Mouse (Mus musculus): ENCODE results near the gene Slc6a16. TPM values are rescaled to one million over a fixed set of nuclear protein-coding genes. Genes with fewer than 3 reads are reported as not detected.
A peak's percentile ranks its signal among the peaks of the same experiment; 100 is the strongest.
"Not testable (repeated sequence)": the region's sequence is repeated elsewhere in the genome, so short reads cannot be mapped to it uniquely, and the experiment has no call there.

The Slc6a16 gene
- total RNA-seq, 2 experiments from 2014 or later, result 1.7 to 2.8 TPM

DNA sequence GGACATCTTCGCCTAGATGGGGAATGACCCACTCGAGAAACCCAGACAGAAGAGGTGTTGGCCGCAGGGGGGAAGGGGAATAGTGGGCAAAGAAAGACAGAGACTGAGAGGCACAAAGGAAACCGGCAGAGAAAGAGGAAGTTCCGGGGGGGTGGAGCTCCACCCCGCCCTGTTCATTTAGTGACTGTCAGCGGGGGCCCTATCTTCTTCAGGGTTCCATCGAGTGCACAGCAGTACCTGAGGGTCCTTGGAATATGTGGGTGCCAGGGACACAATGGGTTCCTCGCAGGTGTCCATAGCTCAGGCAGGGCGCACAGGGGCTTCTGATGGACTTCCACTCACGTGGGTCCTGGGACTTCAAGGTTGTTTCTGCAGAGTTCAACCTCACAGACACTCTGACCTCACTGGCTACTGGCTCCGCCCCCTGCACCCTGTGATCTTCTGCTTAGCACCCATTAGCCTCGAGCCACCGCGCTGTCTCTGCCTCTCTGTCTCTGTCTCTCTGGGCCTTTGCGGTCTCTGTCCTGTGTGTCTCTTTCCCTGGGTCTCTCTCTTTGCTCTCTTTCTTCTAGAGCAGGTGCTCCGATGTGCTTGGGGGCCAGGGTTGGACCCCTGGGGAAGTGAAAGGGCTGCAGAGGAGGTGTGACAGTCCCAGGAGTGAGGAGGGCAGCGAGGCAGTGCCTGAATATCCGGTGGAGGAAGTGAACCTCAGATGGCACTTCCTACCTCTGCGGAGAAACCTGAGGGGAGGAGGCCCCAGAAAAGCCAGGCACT is 2.0 kb upstream of the Slc6a16 start, which contains the start of gene Cd37:
Gene Cd37, minus strand, starts transcription at position 393 of the 774 bp plus-strand sequence.
- H3K4me3 ChIP-seq, result no peak within 1 kb of the TSS; the same call in 1 of the 2 replicates
- DNase-seq (ENCODE audit: low spot score in 2 of 2), result no peak
- TF ChIP-seq CTCF (conservative IDR thresholded peaks at IDR 0.05), result no peak
- no peak within 1 kb of the TSS for H3K27ac ChIP-seq

DNA sequence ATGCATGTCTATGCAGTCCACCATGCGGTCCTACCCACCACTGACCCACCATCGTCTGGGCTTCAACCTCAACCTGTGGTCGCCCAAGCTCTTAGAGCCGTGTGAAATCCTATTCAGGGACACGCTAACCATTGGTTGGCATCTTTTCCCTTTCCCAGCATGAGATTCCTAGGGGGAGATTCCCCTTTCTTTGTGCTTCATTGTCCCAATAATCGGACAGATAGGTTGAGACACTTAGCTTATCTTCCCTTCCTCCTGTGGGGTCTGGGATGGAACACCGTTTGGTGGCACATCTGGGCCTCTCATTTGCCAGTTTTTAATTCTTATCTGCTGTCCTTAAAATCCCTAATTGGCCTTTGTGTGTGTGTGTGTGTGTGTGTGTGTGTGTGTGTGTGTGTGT is 776 bp upstream of the Slc6a16 start:
- TF ChIP-seq CTCF (conservative IDR thresholded peaks at IDR 0.05), result no peak
- Histone ChIP-seq H3K4me3 (no peak overlapping the region), H3K27ac (no peak overlapping the region)
- no peak for DNase-seq (ENCODE audit: low spot score in 2 of 2)

DNA sequence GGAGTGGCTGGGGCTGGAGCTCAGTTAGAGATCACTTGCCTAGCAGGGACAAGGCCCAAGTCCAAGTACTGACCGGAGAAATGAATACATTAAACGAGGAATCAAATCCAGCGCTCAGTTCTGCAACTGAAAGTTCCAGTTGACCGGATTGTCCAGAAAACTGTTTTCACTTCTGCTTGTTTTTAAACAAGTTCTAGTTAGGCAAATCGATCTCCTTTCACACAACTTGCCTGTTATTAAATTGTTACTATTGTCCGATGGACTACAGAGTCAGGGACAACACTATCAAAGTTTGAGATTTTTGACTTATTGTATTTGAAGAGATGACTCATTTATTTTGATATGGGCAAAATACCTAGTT is 484 bp downstream of the Slc6a16 start:
- H3K27ac ChIP-seq, result no peak overlapping the region
- DNase-seq (ENCODE audit: low spot score in 2 of 2), result no peak
- peak overlapping the region; percentile 49; the same call in 1 of the 2 replicates for H3K4me3 ChIP-seq
- TF ChIP-seq CTCF (conservative IDR thresholded peaks at IDR 0.05), result no peak

DNA sequence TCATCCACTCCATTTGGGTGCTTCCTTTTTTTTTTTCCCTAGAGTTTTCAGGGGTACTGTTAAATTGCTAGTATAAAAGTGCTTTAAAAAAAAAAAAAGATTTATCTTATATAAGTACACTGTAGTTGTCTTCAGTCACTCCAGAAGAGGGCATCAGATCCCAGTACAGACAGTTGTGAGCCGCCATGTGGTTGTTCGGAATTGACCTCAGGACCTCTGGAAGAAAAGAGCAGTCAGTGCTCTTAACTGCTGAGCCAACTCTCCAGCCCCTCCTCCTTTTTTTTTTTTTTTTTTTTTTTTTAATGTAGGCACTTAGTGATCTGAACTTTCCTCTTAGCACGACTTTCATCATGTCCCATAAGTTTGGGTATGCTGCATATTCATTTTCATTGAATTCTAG is 6.8 kb downstream of the Slc6a16 start:
- Histone ChIP-seq H3K4me3 (no peak overlapping the region), H3K27ac (no peak overlapping the region)
- TF ChIP-seq CTCF (conservative IDR thresholded peaks at IDR 0.05), result peak; percentile 32
- no peak for DNase-seq (ENCODE audit: low spot score in 2 of 2)

DNA sequence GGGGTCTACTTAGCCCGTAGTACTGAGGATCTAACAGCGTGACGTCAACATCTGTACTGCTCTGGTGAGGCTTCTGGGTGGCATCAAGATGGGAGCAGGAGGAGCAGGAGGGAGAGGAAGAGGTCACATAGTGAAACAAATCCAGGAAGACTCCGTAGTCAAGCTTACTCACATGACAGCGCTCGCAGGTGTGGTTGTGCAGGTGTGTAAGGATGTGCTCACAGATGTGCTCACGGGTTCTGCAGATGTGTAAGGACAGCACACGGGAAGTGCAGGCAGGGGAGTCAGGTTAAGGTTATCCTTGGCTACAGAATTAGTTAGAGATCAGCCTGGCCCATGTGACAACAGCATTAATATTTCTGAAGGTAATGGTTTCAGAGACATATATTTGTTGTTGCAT is 12.9 kb downstream of the Slc6a16 start:
- DNase-seq (ENCODE audit: low spot score in 2 of 2), result no peak
- TF ChIP-seq CTCF (conservative IDR thresholded peaks at IDR 0.05), result no peak

DNA sequence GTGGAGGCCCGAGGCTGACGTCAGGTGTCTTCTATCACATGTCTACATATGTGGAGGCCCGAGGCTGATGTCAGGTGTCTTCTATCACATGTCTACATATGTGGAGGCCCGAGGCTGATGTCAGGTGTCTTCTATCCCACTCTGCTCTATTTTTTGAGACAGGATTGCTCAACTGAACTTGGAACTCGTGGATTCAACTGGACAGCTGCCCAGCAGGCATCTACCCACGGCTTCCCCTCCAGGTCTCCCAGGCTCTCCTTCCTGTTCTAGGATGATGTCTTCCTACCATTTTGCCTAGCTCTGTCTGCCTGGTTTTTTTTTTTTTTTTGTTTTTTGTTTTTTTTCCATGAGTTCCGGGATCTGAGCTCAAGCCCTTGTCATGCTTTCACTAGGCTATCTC is 14.9 kb downstream of the Slc6a16 start:
- not testable (repeated sequence) for H3K4me3 ChIP-seq; DNase-seq (ENCODE audit: low spot score in 2 of 2)

More for the DNA sequence above, 12.9 kb downstream of the Slc6a16 start:
- H3K27ac ChIP-seq, result no peak overlapping the region
- no peak overlapping the region for H3K4me3 ChIP-seq

DNA sequence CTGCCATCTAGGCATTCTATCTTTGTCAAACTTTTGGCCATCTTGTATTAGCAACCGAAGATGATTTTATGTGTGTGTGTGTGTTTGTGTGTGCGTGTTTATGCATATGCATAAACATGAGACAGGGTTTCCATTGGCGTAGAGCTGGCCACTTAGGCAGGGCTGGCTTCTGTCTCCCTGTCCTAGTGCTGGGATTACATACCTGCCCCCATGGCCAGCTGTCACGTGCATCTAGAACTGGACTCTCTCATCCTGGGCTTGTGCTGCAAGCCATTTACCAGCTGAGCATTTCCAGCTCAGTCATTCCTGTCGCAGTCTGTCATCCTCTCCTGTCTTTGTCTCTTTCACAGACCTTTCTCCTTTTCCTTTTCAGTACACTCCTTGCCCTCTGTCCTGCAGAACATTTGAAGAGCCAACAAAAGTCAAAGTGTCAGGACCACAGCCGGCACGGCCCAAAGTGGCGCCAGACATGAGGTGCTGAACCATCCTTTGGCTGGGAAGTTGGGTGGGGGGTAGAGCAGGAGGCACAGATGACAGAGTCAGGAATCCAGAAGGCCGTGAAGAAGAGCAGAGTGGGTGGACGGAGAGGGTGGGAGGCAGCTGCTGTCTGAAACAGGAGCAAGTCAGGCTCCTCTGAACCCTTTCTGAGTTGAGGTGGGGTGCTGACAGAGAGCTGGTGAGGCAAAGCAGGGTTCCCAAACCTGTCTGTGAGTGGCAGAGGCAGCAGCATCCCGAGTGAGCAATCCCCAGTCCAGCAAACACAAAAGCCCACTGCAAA is 16.4 kb downstream of the Slc6a16 start:
- TF ChIP-seq CTCF (conservative IDR thresholded peaks at IDR 0.05), result no peak
- no peak overlapping the region for H3K4me3 ChIP-seq
- DNase-seq (ENCODE audit: low spot score in 2 of 2), result peak in 1 of 2 experiments; percentile 56
- H3K27ac ChIP-seq, result peak overlapping the region; percentile 79

More for the DNA sequence above, 14.9 kb downstream of the Slc6a16 start:
- not testable (repeated sequence) for H3K27ac ChIP-seq

DNA sequence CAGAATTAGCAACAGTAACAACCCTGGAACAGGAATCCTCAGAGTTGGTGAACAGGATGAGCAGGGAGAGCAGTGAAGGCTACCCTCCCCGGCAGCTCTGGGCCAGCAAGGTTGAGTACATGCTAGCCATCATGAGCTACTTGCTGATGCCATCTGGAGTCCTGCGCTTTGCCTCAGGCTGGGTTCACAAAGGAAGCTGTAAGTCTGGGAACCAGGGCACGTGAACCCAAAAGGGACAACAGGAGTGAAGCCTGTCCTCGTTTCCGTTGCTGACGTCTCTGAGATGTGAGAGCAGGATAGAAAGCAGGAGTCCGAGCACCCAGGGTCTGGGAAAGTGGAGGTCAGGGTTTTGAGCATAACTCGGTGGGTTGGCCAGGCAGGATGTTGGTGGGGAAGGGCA is 18.4 kb downstream of the Slc6a16 start:
- no peak for DNase-seq (ENCODE audit: low spot score in 2 of 2)
- no peak for TF ChIP-seq CTCF (conservative IDR thresholded peaks at IDR 0.05)
- Histone ChIP-seq H3K27ac (no peak overlapping the region), H3K4me3 (no peak overlapping the region)

DNA sequence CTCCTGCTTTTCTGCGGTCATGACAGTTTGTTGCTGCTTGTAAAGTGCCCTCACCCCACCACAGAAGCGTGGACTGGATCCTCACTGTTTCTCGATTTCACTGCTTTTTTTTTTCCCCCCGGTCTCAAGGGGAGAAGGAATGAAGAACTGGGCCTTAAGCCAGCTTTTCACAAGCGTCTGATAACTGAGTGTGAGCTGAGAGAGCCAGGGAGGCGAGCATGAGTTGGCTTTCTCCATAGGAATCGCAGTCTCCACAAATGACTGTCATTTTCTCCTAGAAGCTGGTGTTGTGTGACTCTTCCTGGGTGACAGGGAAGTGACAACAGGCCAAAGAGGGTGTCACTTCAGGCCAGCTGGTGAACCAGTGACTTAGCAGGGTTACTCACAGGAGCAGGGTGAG is 21.4 kb downstream of the Slc6a16 start:
- no peak overlapping the region for H3K27ac ChIP-seq
- TF ChIP-seq CTCF (conservative IDR thresholded peaks at IDR 0.05), result no peak
- H3K4me3 ChIP-seq, result no peak overlapping the region
- no peak for DNase-seq (ENCODE audit: low spot score in 2 of 2)

DNA sequence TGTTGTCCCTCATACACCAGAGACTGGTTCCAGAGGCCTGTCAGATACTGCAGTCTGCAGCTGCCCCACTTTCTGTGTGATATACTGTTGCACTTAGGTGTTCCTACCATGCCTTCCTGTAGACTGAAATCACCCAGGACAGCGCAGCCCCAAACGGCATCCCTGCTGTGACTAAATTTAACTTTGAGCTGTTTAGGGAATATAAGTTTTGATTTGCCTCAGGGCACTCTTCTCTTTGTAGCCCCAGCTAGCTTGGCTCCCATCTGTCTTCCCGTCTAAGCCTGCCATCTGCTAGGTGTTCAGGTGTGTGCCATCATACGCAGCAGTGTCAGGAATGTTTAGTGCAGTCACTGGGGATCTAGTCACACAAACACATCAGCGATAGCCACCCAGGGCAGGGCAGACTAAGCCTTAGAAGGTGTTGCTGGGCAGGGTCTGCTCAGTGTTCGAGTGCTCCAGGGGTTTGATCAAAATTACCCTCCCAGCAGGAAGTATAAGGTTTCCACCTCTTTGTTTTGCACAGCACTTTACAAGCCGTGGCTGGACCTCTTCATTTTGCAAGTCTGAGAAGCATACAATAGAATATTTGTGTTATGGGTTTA is 22.2 kb downstream of the Slc6a16 start:
- no peak for DNase-seq (ENCODE audit: low spot score in 2 of 2)
- Histone ChIP-seq H3K4me3 (no peak overlapping the region), H3K27ac (no peak overlapping the region)
- no peak for TF ChIP-seq CTCF (conservative IDR thresholded peaks at IDR 0.05)

DNA sequence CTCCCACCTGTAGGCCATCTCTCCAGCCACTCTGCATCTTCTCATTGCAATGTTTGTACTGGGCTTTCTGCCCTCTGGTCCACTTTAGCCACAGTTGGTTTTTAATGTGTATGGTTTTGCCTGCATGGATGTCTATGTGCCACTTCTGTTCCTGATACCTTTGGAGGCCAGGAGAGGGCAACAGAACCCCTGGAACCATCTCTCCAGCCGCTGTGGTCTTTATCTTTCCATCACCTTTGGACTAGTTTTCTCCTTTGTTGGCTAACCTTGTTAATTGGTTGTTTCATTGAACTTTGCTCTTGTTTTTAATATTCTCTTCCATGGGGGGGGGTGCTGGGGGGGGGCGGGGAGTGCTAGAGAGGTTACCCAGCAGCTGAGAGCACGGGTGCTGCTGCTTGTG is 23.5 kb downstream of the Slc6a16 start:
- Histone ChIP-seq H3K4me3 (no peak overlapping the region), H3K27ac (no peak overlapping the region)
- no peak for DNase-seq (ENCODE audit: low spot score in 2 of 2)
- peak; percentile 27 for TF ChIP-seq CTCF (conservative IDR thresholded peaks at IDR 0.05)

DNA sequence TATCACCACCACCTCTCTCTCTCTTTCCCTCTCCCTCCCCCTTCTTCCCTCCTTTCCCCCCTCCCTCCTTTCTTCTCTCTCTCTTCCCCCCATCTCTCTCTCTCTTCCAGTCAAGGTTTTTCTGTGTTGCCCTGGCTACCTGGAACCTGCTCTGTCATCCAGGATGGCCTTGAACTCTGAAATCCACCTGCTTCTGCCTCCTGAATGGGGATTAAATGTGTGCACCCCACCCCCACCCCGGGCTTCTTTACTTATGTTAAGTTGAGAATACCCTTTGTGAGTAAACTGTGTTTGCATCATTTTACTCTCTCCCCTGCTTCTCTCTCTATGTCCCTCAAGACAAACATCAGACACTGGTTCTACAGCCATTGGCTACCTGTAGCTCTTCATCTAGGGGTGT is 24.6 kb downstream of the Slc6a16 start:
- no peak for DNase-seq (ENCODE audit: low spot score in 2 of 2)
- no peak overlapping the region for H3K4me3 ChIP-seq
- no peak overlapping the region for H3K27ac ChIP-seq
- no peak for TF ChIP-seq CTCF (conservative IDR thresholded peaks at IDR 0.05)

DNA sequence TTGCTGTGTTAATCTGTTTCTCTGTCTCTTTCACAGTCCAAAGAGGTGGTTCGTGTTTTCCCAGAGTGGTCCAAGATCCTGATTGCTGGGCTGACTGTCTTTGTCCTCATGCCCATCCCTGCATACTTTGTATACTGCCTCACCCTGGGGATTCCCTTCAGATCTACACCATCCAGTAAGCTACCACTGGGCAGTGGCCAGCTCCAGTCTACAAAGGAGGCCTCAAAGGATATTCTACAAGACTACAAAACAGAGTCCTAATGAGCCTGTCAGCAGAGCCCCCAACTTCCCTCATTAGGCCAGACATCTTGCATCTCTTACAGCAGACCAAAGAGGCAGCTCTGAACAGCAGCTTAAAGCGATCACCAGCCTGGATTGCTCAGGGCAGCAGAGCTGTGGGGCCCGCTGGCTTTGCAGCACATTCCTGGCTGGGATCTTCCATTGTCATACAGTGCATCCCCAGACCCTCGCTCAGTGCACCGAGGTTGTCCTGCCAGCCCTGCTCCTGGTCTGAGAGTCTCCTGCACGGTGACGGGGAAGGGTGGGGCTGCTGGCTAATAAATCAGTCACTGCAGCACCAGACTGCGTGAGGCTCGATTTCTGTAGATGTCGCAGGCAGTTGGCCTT is 32.0 kb downstream of the Slc6a16 start:
- Histone ChIP-seq H3K27ac (no peak overlapping the region), H3K4me3 (no peak overlapping the region)
- no peak for TF ChIP-seq CTCF (conservative IDR thresholded peaks at IDR 0.05)
- DNase-seq (ENCODE audit: low spot score in 2 of 2), result no peak

Data from layer of hippocampus, adult 2 months (tissue).